21 mouse cellular contexts compared by ENCODE assay signal in the genomic region with DNA sequence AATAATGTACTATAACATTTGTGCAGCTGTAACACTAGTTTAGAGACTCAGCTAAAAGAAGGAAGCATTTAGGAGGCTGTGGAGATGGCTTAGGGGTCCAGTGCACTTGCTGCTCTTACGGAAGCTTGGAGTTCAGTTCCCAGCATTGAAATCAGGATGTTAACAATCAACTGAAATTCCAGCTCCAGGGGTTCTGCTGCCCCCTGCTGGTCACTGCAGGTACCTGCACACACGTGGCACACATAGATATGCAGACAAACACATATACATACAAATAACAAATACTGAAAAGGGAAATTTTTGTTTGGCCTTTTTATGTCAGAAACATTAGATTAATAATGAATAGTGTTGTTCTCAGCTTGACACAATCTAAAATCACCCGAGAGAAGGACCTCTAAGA.
DNase-seq lines count a peak whose midpoint lies in the region; TF ChIP-seq lines count a peak whose summit lies in the region.
"Had no signal": no experiment of that assay in that cellular context is flagged by ENCODE, and none has a peak within 500 bp of the region (broad histone marks: within the 10 kb centered on the region; RNA-seq: fewer than 3 reads in every experiment).

No protein-coding gene starts in this region.

- TF ChIP-seq CTCF in heart, adult 2 months (IDR thresholded peaks at IDR 0.05), result peak; percentile 31
- TF ChIP-seq CTCF in left cerebral cortex, adult 2 months (IDR thresholded peaks at IDR 0.05), result peak; percentile 33
- peak; percentile 82 for TF ChIP-seq CTCF in E14TG2a.4 (conservative IDR thresholded peaks at IDR 0.05; ENCODE audit: low read length)

- H3K27ac ChIP-seq in heart, adult 2 months, result no peak overlapping the region
- H3K27ac ChIP-seq in left cerebral cortex, adult 2 months, result no peak overlapping the region
- no peak overlapping the region for H3K27ac ChIP-seq in heart, embryonic 10.5 days
- H3K27ac ChIP-seq: embryonic facial prominence, embryonic 13.5 days; forebrain, embryonic 15.5 days; limb, embryonic 15.5 days; lung, embryonic 15.5 days had no signal

- no peaks in the 10 kb centered on the region for H3K4me1 ChIP-seq in heart, adult 2 months (ENCODE audit: control insufficient read depth, insufficient read depth, low read length)
- H3K4me1 ChIP-seq in E14TG2a.4 (replicated peaks; ENCODE audit: low read depth, low read length), result no peaks in the 10 kb centered on the region
- H3K4me1 ChIP-seq in heart, embryonic 10.5 days, result no peaks in the 10 kb centered on the region
- H3K4me1 ChIP-seq: embryonic facial prominence, embryonic 13.5 days; forebrain, embryonic 15.5 days; limb, embryonic 15.5 days; lung, embryonic 15.5 days; midbrain, embryonic 13.5 days; neural tube, embryonic 13.5 days had no signal

- TF ChIP-seq POLR2A in heart, adult 2 months (IDR thresholded peaks at IDR 0.05; ENCODE audit: insufficient read depth, low read depth, low read length), result no peak

- no peaks in the 10 kb centered on the region for H3K27me3 ChIP-seq in heart, adult 2 months (ENCODE audit: control insufficient read depth, insufficient read depth, low read length)
- H3K27me3 ChIP-seq in E14TG2a.4 (ENCODE audit: insufficient read depth, low read length), result no peaks in the 10 kb centered on the region
- H3K27me3 ChIP-seq in heart, embryonic 10.5 days (ENCODE audit: insufficient read depth, poor library complexity, severe bottlenecking), result no peaks in the 10 kb centered on the region
- H3K27me3 ChIP-seq: embryonic facial prominence, embryonic 13.5 days; forebrain, embryonic 15.5 days; limb, embryonic 15.5 days; lung, embryonic 15.5 days; midbrain, embryonic 13.5 days; neural tube, embryonic 13.5 days had no signal

- TF ChIP-seq EP300 in heart, adult 2 months (IDR thresholded peaks at IDR 0.05; ENCODE audit: insufficient read depth, low read depth, low read length), result no peak

- intact Hi-C loops in heart, adult 2 months (cut with DNase I), result no loop called here
- intact Hi-C loops in left cerebral cortex, adult 2 months (cut with DNase I), result no loop called here

- no peaks in the 10 kb centered on the region for H3K79me2 ChIP-seq in heart, adult 2 months (replicated peaks; ENCODE audit: control insufficient read depth, insufficient read depth, low read length)

- H3K36me3 ChIP-seq in heart, adult 2 months (ENCODE audit: control insufficient read depth, insufficient read depth, low read length), result no peaks in the 10 kb centered on the region
- no peaks in the 10 kb centered on the region for H3K36me3 ChIP-seq in E14TG2a.4 (ENCODE audit: insufficient read depth, low read length)
- no peaks in the 10 kb centered on the region for H3K36me3 ChIP-seq in heart, embryonic 10.5 days
- H3K36me3 ChIP-seq: embryonic facial prominence, embryonic 13.5 days; forebrain, embryonic 15.5 days; limb, embryonic 15.5 days; lung, embryonic 15.5 days; midbrain, embryonic 13.5 days; neural tube, embryonic 13.5 days had no signal

- H3K9me3 ChIP-seq in E14TG2a.4 (ENCODE audit: low read length), result peaks cover 14% of the 10 kb centered on the region
- H3K9me3 ChIP-seq in heart, embryonic 10.5 days, result no peaks in the 10 kb centered on the region
- H3K9me3 ChIP-seq: embryonic facial prominence, embryonic 13.5 days; forebrain, embryonic 15.5 days; limb, embryonic 15.5 days; lung, embryonic 15.5 days; midbrain, embryonic 13.5 days; neural tube, embryonic 13.5 days had no signal

- no peak overlapping the region for H3K4me3 ChIP-seq in heart, adult 2 months
- no peak overlapping the region for H3K4me3 ChIP-seq in left cerebral cortex, adult 2 months
- H3K4me3 ChIP-seq in E14TG2a.4 (replicated peaks; ENCODE audit: low read length), result no peak overlapping the region
- H3K4me3 ChIP-seq in heart, embryonic 10.5 days, result no peak overlapping the region
- H3K4me3 ChIP-seq: embryonic facial prominence, embryonic 13.5 days; forebrain, embryonic 15.5 days; limb, embryonic 15.5 days; lung, embryonic 15.5 days; midbrain, embryonic 13.5 days; neural tube, embryonic 13.5 days had no signal

- H3K9ac ChIP-seq in heart, adult 2 months (ENCODE audit: low read depth, low read length), result no peak overlapping the region
- H3K9ac ChIP-seq: embryonic facial prominence, embryonic 13.5 days; forebrain, embryonic 15.5 days; limb, embryonic 15.5 days; lung, embryonic 15.5 days; midbrain, embryonic 13.5 days; neural tube, embryonic 13.5 days had no signal

- no peak for DNase-seq in heart, adult 2 months
- DNase-seq in heart, adult 11 months, result no peak
- no peak for DNase-seq in left cerebral cortex, adult 2 months (ENCODE audit: extremely low spot score in 1 of 2, low spot score in 2 of 2)
- DNase-seq in left cerebral cortex, adult 8-10 months (ENCODE audit: low spot score in 2 of 2), result no peak
- peak; percentile 67 for DNase-seq in ZHBTc4 (ENCODE audit: low read depth, low spot score)
- no peak for DNase-seq in frontal cortex, postnatal 14 days (ENCODE audit: low spot score in 2 of 2)
- no peak for DNase-seq in heart, embryonic 10.5 days (ENCODE audit: low spot score)
- DNase-seq: adrenal gland, adult 8-10 months; cerebellum, adult 9-11 months; heart, postnatal 36 days; kidney, adult 8-10 months; kidney, postnatal 4 days; spleen, adult 18-20 months; thymus, adult 2 months had no signal

- WGBS in heart, adult 2 months, result 85% methylated on average over 3 of the region's 3 CpGs
- WGBS in heart, embryonic 10.5 days, result 83% methylated on average over 3 of the region's 3 CpGs

Comparison
In these comparisons a context has a peak if more than half of its experiments do, and no peak if none do; other contexts are left out.
1. CTCF ChIP-seq: peak in every context shown above with its lines; median percentile 82 in E14TG2a.4; 33 in left cerebral cortex, adult 2 months; 31 in heart, adult 2 months.